Mouse (Mus musculus): ENCODE data around the gene Mmel1.

The Mmel1 gene

GRCm38 (mm10) chr4:154904185-154905071 is 35.0 kb downstream of the Mmel1 start:
- peak; percentile 74 to 90 for DNase-seq (ENCODE audit: low spot score in 2 of 2)

GRCm38 (mm10) chr4:154907833-154908232 is 38.4 kb downstream of the Mmel1 start:
- peak; percentile 56 to 68 for DNase-seq (ENCODE audit: low spot score in 2 of 2)

DNA sequence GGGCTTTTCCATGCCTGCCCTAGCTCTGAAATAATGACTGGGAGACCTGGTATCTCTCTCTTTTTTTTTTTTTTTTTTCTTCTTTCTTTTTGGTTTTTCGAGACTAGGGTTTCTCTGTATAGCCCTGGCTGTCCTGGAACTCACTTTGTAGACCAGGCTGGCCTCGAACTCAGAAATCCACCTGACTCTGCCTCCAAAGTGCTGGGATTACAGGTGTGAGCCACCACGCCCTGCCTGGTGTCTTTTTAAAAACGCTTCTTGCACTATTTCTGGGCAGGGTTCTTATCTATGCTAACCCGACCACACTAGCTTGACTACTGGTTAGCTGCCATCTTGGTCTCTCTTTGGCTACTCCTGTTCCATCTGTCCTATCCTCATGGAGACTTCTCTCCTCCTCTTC is 39.1 kb downstream of the Mmel1 start:
- no peak for DNase-seq (ENCODE audit: low spot score in 2 of 2)

- no peak for DNase-seq (ENCODE audit: low spot score in 2 of 2)
Measured at GRCm38 (mm10) chr4:154910606-154911522, 41.5 kb downstream of the Mmel1 start.

DNA sequence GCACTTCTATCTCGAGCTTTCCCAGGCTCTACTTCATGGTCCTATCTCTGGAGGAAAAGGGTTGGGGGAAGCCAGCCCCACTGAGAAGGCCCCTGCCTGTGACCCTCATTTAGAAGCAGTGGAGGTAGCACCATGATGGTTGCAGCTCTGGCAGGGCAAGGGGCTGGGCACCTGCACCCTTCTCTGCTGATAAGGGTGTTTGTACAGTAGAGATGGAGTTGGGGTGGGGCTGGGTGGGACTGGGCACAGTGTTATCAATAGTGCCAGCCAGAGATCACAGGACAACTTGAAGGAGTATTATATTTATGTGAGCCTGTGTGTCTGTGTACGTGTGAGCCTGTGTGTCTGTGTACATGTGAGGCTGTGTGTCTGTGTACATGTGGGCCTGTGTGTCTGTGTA is 42.3 kb downstream of the Mmel1 start:
- no peak for DNase-seq (ENCODE audit: low spot score in 2 of 2)

DNA sequence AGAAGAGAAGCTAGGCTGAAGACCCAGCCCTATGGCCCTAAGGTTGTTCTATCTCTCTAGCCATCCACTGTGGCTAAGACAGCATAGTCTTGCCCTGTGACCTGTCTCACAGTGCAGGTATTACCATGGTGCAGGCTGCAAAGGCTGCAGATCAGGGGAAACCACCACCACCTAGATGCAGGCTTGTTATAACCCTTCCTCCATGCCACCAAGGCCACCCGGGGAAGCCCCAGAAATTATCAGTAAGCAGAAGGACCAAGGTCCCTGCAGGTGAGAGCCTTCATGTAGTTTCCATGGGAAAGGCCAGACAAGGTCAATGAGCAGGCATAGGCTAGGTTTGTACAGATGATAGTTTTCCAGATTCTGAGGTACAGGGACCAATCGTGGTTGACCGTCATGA is 44.5 kb downstream of the Mmel1 start:
- no peak for DNase-seq (ENCODE audit: low spot score in 2 of 2)

GRCm38 (mm10) chr4:154914252-154914651 is 44.9 kb downstream of the Mmel1 start:
- no peak for DNase-seq (ENCODE audit: low spot score in 2 of 2)

GRCm38 (mm10) chr4:154914707-154915106 is 45.3 kb downstream of the Mmel1 start:
- no peak for DNase-seq (ENCODE audit: low spot score in 2 of 2)

GRCm38 (mm10) chr4:154915286-154915685 is 45.9 kb downstream of the Mmel1 start:
- no peak for DNase-seq (ENCODE audit: low spot score in 2 of 2)

DNA sequence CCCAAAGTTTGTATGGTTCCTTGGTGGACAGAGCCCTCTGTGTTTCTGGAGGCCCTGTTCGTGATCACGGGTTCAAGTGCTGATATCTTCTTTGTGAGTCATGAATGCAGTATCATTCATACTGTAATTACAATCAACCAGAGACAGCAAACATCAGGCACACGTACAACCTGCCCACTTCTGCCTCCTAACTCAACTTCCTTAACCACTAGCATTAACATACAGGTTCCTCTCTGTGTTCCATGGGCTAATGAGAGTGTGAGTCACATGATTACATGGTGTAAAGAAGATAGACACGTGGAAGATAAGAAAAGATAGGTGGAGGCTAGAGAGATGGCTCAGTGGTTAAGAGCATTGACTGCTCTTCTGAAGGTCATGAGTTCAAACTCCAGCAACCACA is 47.3 kb downstream of the Mmel1 start:
- no peak for DNase-seq (ENCODE audit: low spot score in 2 of 2)

DNA sequence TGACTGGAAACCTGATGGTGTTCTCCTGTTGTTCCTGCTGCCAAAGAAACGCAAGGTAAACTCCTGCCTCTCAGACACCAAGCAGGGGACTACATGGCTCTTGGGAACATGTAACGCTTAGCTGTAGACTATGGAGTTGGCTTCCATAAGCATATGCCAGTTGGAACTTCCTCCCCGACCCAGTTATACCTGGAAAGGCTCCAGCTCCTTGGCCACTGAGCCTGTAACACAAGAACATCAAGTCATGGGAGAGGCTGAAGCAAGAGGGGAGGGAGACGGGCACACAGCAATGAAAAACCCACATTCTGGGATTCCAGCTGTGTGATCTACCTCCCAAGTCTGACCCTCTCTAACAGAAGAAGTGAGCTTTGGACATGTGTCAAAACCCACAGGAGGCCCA is 52.9 kb downstream of the Mmel1 start:
- DNase-seq (ENCODE audit: low spot score in 2 of 2): no peak

GRCm38 (mm10) chr4:154922931-154923330 is 53.5 kb downstream of the Mmel1 start:
- DNase-seq (ENCODE audit: low spot score in 2 of 2): no peak

DNA sequence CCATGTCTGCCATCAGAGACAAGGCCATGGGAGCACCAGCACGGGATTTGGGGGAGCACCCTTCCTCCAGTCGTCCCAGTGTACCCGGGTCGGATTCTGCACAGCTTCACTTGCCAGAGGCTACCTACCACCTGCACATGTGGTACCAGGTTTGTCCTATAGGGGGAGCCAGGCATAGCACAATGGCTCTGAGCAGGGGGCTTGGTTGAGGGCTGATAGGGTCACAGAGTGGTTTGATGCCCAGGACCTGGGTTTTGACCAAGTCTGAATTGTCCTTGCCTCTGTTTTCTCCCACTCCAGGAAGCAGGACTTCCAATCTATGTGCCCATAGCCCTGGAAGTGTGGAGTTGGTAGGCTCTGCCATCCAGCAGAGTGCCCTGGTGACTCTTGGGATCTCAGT is 56.0 kb downstream of the Mmel1 start:
- no peak for DNase-seq (ENCODE audit: low spot score in 2 of 2)

GRCm38 (mm10) chr4:154926969-154927898 is 57.8 kb downstream of the Mmel1 start:
- DNase-seq (ENCODE audit: low spot score in 2 of 2): no peak

DNA sequence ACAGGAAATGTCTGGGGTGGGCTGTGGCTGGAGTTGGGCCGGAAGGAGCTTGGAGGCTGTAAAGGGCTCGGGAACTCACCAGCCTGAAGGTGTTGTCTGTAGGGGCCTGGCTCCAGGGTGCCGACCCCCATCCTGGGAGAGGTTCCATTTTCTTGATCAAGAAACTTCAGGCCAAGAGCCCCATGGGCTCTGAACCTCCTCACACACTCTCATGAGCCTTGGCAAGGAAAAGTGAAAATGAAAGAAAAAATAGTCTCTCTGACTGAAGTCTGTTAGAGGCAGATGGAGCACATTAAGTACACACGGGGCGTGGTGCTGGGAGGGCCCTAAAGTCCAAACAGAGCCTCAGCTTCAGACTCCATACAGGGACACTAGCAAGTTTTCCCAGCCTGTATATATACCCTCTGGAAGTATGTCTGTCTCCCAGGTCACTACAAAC is 58.5 kb downstream of the Mmel1 start:
- no peak for DNase-seq (ENCODE audit: low spot score in 2 of 2)

GRCm38 (mm10) chr4:154928395-154929087 is 59.2 kb downstream of the Mmel1 start, which contains the start of gene Tnfrsf14:
Gene Tnfrsf14, minus strand, starts transcription at chr4:154928563.
- DNase-seq (ENCODE audit: low spot score in 2 of 2): no peak

GRCm38 (mm10) chr4:154929088-154929660 is 59.8 kb downstream of the Mmel1 start:
- no peak for DNase-seq (ENCODE audit: low spot score in 2 of 2)

DNA sequence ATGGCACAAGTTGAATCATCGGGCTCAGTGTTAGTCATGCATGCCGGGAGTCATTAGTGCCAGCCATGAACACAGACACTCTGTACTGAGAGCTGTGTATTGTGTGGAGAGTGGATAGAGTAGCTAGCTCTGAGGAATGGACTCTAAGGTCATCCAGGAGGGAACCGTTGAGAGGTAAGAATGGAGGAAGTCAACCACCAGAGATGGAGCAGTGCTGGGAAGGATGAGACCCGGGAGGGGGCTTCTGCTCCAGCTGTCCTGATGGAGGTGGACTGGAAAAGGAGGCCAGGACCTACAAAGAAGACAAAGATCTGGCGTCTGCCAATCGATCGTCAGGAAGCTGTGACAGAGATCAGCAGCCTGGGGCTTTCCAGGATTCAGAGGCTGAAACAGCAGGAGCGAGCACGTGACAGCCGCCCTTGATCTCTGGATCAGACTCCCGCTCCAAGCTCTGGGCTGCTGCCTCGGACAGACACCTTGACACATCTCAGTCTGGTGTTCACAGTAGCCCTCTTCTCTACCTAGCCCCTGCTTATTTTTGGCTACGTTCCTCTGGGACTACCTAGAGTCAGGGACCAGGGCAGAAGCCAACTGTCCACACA is 64.0 kb downstream of the Mmel1 start:
- DNase-seq (ENCODE audit: low spot score in 2 of 2): no peak

DNA sequence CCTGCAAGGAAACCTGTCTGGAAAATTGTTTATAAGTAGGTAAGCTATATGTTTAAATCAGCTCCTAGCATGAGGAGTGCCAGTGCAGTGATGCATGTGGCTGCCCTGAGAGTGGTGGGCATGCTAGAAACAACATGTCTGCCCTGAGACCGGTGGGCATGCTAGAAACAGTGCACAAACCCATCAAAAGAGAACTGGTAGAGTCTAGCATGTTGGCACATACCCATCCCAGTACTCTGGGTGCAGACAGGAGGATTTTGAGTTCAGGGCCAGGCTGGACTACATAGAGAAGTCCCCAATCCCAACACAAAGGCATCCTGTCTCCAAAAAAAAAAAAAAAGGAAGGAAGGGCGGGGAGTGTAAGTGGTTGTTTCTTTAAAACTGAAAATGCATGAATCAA is 65.4 kb downstream of the Mmel1 start:
- no peak for DNase-seq (ENCODE audit: low spot score in 2 of 2)

- no peak for DNase-seq (ENCODE audit: low spot score in 2 of 2)
Measured at GRCm38 (mm10) chr4:154935788-154936187, 66.4 kb downstream of the Mmel1 start.

Measured in frontal cortex, postnatal 36 days (tissue).